Mouse (Mus musculus) MEL-GATA-1-ER (cell line): ENCODE measurements around the gene Tenm3.

ENCODE experiments used
- DNase-seq: peaks from one replicate; pipeline ENCODE4 v3.0.0-alpha.2; 2012; ENCODE audit warnings: low read depth; ENCODE audit errors: extremely low read depth

Gene Tenm3

GRCm38 (mm10) chr8:48522536-48523123, 321.1 kb downstream of the Tenm3 start:
- no peak for DNase-seq

GRCm38 (mm10) chr8:48522004-48522403, 321.7 kb downstream of the Tenm3 start:
- DNase-seq = no peak

GRCm38 (mm10) chr8:48517431-48517830, 326.3 kb downstream of the Tenm3 start:
- DNase-seq = no peak

GRCm38 (mm10) chr8:48514230-48514629, 329.5 kb downstream of the Tenm3 start:
- DNase-seq = no peak

GRCm38 (mm10) chr8:48513801-48514200, 329.9 kb downstream of the Tenm3 start:
- DNase-seq = no peak

- no peak for DNase-seq
Observed at GRCm38 (mm10) chr8:48511546-48511945, 332.2 kb downstream of the Tenm3 start.

GRCm38 (mm10) chr8:48511137-48511536, 332.6 kb downstream of the Tenm3 start:
- no peak for DNase-seq

GRCm38 (mm10) chr8:48508641-48509599, 334.8 kb downstream of the Tenm3 start:
- DNase-seq = no peak

GRCm38 (mm10) chr8:48507719-48508501, 335.8 kb downstream of the Tenm3 start:
- DNase-seq = no peak

- DNase-seq = no peak
Observed at GRCm38 (mm10) chr8:48492491-48492890, 351.3 kb downstream of the Tenm3 start.

GRCm38 (mm10) chr8:48490635-48491165, 353.1 kb downstream of the Tenm3 start:
- DNase-seq = no peak

- DNase-seq = no peak
Observed at GRCm38 (mm10) chr8:48489936-48490634, 353.7 kb downstream of the Tenm3 start.

GRCm38 (mm10) chr8:48489417-48489816, 354.3 kb downstream of the Tenm3 start:
- DNase-seq = no peak

GRCm38 (mm10) chr8:48488809-48489208, 354.9 kb downstream of the Tenm3 start:
- no peak for DNase-seq

GRCm38 (mm10) chr8:48484143-48484542, 359.6 kb downstream of the Tenm3 start:
- DNase-seq = no peak

GRCm38 (mm10) chr8:48481709-48482671, 361.8 kb downstream of the Tenm3 start:
- no peak for DNase-seq

GRCm38 (mm10) chr8:48477371-48477935, 366.3 kb downstream of the Tenm3 start:
- DNase-seq = no peak

GRCm38 (mm10) chr8:48476896-48477295, 366.9 kb downstream of the Tenm3 start:
- no peak for DNase-seq

GRCm38 (mm10) chr8:48467633-48468032, 376.1 kb downstream of the Tenm3 start:
- DNase-seq = no peak
